Mouse (Mus musculus) limb, embryonic 14.5 days (tissue): ENCODE data around the gene Rmdn2. TPM values are rescaled to one million over a fixed set of nuclear protein-coding genes. Genes with fewer than 3 reads are reported as not detected.

Source experiments
- ATAC-seq: fragments of 200-750 bp; cut with Nextera tagmentation; 2 replicates; pipeline ENCODE4 v1.8.0; 2017; ENCODE audit warnings: low read depth, moderate number of reproducible peaks, moderate TSS enrichment; ENCODE audit not compliant: low FRiP score
- DNase-seq: peaks from one replicate; pipeline ENCODE4 v3.0.0-alpha.2; 2015; ENCODE audit warnings: low spot score
- H3K27ac ChIP-seq: fragments of 300-500 bp; sonication (generic); replicated peaks from 2 replicates; pipeline ENCODE4 v1.5.1; 2014; ENCODE audit warnings: low read depth, mild to moderate bottlenecking, low read length, moderate library complexity, mixed read lengths
- H3K27me3 ChIP-seq: fragments of 300-500 bp; sonication (generic); 2 replicates; pipeline ENCODE4 v1.6.1; 2014; ENCODE audit warnings: low read length, mixed read lengths; ENCODE audit not compliant: control insufficient read depth, insufficient read depth
- H3K36me3 ChIP-seq: fragments of 300-500 bp; sonication (generic); 2 replicates; pipeline ENCODE4 v1.6.1; 2014; ENCODE audit warnings: mild to moderate bottlenecking, low read length, moderate library complexity, mixed read lengths; ENCODE audit not compliant: control insufficient read depth, insufficient read depth
- H3K4me1 ChIP-seq: fragments of 300-500 bp; sonication (generic); 2 replicates; pipeline ENCODE4 v1.6.1; 2014; ENCODE audit warnings: antibody characterized with exemption, low read length, mixed read lengths; ENCODE audit not compliant: control insufficient read depth, insufficient read depth
- H3K4me2 ChIP-seq: fragments of 300-500 bp; sonication (generic); replicated peaks from 2 replicates; pipeline ENCODE4 v1.6.1; 2014; ENCODE audit warnings: low read depth, mild to moderate bottlenecking, low read length, moderate library complexity; ENCODE audit not compliant: severe bottlenecking
- H3K4me3 ChIP-seq: fragments of 300-500 bp; sonication (generic); replicated peaks from 2 replicates; pipeline ENCODE4 v1.5.1; 2014; ENCODE audit warnings: low read length
- H3K9ac ChIP-seq: fragments of 300-500 bp; sonication (generic); 2 replicates; pipeline ENCODE4 v1.6.1; 2014; ENCODE audit warnings: mild to moderate bottlenecking, low read depth, low read length, moderate library complexity; ENCODE audit not compliant: severe bottlenecking
- H3K9me3 ChIP-seq: fragments of 300-500 bp; sonication (generic); 2 replicates; pipeline ENCODE4 v1.6.1; 2016; ENCODE audit warnings: low read length; ENCODE audit not compliant: control insufficient read depth
- POLR2A ChIP-seq: fragments of 200-500 bp; IDR thresholded peaks from 2 replicates; pipeline ENCODE4 v1.8.0; 2012; ENCODE audit warnings: inconsistent platforms, mild to moderate bottlenecking, moderate library complexity, borderline replicate concordance; ENCODE audit not compliant: insufficient read depth, insufficient read length; ENCODE audit errors: extremely low read depth
- WGBS: fragments of 180-500 bp; shearing (Covaris S2); extraction: QIAGEN DNeasy Blood & Tissue Kit; methylation state at CpG from one replicate; pipeline ENCODE4 v1.1.7; 2014; 5-methylcytosine and 5-hydroxymethylcytosine counted together
- polyA plus RNA-seq, 2 experiments: library from polyadenylated mRNA; depleted of rRNA in 1 of 2; stranded (reverse) in 1 of 2; unstranded in 1 of 2; fragments of >200 nt; fragmentation: Nextera tagmentation in 1 of 2; extraction: Ambion mirVana in 1 of 2; gene quantifications; 2 replicates each; pipeline versions ENCODE4 v1.2.1 to v1.2.3; 2012 to 2014

Gene Rmdn2
- polyA plus RNA-seq, 2 experiments = 7.6 to 10.7 TPM

DNA sequence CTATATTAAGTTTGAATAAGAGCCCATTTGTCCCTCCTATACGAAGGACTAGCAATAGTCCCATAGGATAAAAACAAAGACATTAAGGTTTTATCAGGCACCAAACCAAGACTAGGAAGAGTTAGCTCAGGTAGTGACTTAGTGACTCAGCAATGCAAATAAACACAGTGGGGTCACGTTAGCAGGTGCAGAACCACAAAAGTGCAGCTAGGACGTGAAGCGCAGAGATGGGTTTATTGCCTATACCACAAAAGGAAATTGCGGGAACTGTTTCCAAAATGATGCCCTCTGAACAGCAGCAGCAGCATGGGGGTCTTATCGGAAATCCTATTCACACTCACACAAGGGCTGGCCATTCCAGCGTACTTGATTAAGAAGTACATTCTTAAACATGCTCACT, 8.2 kb upstream of the Rmdn2 start:
- H3K27me3 ChIP-seq = no peaks in the 10 kb centered on the region
- H3K9ac ChIP-seq = no peak overlapping the region
- no peaks in the 10 kb centered on the region for H3K36me3 ChIP-seq
- TF ChIP-seq POLR2A = no peak
- H3K9me3 ChIP-seq = no peaks in the 10 kb centered on the region
- 81% methylated on average over 7 of the region's 7 CpGs for WGBS
- H3K27ac ChIP-seq = no peak overlapping the region
- no peak overlapping the region for H3K4me2 ChIP-seq
- DNase-seq = no peak
- H3K4me3 ChIP-seq = no peak overlapping the region
- H3K4me1 ChIP-seq = no peaks in the 10 kb centered on the region
- ATAC-seq = no peak

DNA sequence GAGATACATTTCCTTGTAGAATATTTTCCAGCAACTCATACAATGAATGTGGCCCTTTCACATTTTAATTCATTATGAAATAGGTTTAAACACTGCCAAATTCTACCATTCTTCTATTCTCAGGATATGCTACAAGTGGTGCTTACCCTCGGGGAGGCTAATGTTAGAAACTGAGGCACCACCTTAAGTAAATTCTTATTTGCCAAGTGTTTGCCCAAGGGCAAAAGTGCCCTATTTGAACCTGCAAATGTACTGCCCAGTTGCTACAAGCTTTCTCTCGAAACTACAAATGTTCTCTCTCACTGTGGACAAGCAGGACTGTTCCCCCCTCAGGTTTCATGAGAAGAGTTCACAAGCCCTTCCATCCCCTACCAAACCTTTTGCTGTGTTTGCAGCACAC, 5.9 kb upstream of the Rmdn2 start:
- WGBS = 54% methylated on average over 2 of the region's 2 CpGs
- Histone ChIP-seq H3K36me3 (no peaks in the 10 kb centered on the region), H3K4me3 (no peak overlapping the region), H3K27me3 (no peaks in the 10 kb centered on the region), H3K27ac (no peak overlapping the region), H3K4me1 (no peaks in the 10 kb centered on the region), H3K9ac (no peak overlapping the region), H3K9me3 (no peaks in the 10 kb centered on the region), H3K4me2 (no peak overlapping the region)
- DNase-seq (no peak), ATAC-seq (no peak)
- TF ChIP-seq POLR2A = no peak

DNA sequence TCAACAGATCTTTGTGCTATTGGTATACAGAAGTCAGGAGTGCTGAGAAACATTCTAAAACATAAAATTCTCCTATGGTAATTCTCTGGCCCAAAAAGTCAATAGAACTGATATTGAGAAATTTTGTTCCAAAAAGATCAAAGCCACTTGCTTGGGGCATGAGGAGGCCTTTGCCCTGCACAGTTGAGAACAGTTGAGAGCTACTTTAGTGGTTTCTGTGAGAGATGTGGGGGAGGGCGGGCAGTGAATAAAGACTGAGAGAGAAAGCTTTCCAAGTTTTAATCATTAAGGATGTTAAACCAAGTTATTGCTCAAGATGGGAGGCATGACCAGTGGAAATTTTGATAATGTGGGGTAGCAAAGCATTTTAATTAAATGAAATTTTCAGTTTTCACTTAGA, 2.0 kb upstream of the Rmdn2 start:
- H3K9me3 ChIP-seq = no peaks in the 10 kb centered on the region
- no peak overlapping the region for H3K4me2 ChIP-seq
- H3K4me1 ChIP-seq = no peaks in the 10 kb centered on the region
- H3K27ac ChIP-seq = no peak overlapping the region
- no peaks in the 10 kb centered on the region for H3K36me3 ChIP-seq
- H3K4me3 ChIP-seq = no peak overlapping the region
- no peak overlapping the region for H3K9ac ChIP-seq
- DNase-seq (no peak), ATAC-seq (no peak)
- H3K27me3 ChIP-seq = no peaks in the 10 kb centered on the region
- no peak for TF ChIP-seq POLR2A
- 78% methylated on average over 1 of the region's 1 CpGs for WGBS

DNA sequence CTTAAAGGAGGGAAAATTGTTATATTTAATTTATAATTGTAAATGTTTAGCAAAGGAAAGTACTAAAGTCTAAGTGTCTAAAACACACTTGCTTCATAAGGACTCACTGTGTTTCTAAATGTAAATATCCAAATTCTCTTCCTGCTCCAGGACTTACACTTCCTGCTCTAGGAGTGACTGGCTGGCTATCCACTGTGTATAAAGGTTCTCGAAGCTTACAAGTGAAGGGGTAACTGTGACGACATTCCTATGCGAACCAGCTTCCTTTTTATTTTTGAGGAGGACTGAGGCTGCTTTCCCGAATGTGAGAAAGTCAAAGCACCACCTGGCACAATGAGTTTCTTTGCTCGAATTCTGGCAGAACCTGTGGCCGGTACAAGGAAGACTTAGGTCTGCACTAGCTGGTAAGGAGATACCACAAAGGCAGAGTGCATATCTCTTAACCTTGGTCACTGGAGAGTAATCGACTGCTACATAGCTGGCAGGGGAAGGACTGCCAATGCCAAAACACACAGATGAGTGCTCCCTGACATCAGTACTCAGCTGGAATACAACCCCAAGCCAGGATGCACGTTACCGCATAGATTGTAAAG, 1.4 kb upstream of the Rmdn2 start:
- Histone ChIP-seq H3K27me3 (no peaks in the 10 kb centered on the region), H3K27ac (no peak overlapping the region), H3K4me3 (no peak overlapping the region), H3K9me3 (no peaks in the 10 kb centered on the region), H3K4me1 (no peaks in the 10 kb centered on the region), H3K36me3 (no peaks in the 10 kb centered on the region), H3K4me2 (no peak overlapping the region), H3K9ac (no peak overlapping the region)
- WGBS = 76% methylated on average over 9 of the region's 9 CpGs
- no peak for TF ChIP-seq POLR2A
- DNase-seq = no peak
- ATAC-seq = no peak

DNA sequence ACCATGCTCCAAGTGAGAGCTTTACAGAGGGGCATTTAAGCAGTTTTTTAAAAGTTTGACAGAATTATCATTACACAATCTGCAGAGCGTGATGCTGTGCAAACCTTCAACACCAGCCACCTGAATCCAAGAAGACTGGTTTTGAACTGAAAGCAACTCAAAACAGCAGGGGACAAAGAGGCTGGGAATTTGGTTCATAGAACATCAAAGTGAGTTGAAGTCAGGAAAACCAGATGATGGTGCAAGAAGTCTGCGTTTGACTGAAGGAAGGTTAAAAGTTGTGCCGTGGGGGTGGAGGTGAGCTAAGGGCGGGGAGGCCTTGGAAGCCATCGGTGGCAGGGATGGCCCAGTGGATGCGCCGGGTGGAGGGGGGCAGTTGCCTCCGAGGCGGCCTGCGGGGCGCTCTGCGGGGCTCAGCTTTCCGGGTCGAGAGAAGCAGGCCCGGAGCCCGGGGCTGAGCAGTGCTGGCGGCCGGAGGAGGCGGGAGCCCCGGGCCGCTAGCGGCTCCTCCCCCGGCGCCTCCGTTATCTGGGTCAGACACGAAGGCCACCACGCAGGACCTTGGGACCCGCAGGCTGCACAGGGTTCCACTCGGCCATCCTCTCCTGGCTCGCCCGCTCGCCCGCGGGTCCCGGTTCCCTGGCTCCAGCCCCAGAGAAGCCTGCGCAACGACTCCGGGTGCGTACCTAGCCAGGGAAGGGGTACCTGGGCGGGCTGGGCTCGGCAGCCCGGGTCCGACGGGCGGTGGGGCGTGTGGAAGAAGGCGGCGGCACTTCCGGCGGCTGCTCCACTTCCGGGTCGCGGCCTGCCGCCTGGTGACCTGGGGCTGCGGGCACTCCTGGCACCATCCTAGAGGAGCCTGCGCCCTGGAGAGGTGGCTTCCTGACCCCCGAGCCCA, 3.3 kb downstream of the Rmdn2 start:
- TF ChIP-seq POLR2A = peak; percentile 51; the same call in 1 of the 2 replicates
- WGBS = 3% methylated on average over 29 of the region's 57 CpGs
- ATAC-seq = peak; percentile 88

More for the DNA sequence above, 3.3 kb downstream of the Rmdn2 start:
- peak overlapping the region; percentile 88 for H3K27ac ChIP-seq
- no peaks in the 10 kb centered on the region for H3K27me3 ChIP-seq
- peak overlapping the region; percentile 75 for H3K4me3 ChIP-seq
- no peaks in the 10 kb centered on the region for H3K36me3 ChIP-seq
- 0 out of 2 replicates have a peak, but pooled peaks cover 3% of the 10 kb centered on the region for H3K4me1 ChIP-seq
- H3K9me3 ChIP-seq = no peaks in the 10 kb centered on the region
- peak overlapping the region; percentile 86 for H3K4me2 ChIP-seq
- DNase-seq = peak; percentile 46
- H3K9ac ChIP-seq = peak overlapping the region; percentile 91
